Mouse (Mus musculus) liver, adult 2 months (tissue): ENCODE measurements around the gene Nop10.

Experiments
- CTCF ChIP-seq: fragments of 200-500 bp; IDR thresholded peaks from 2 replicates; pipeline ENCODE4 v1.5.1; 2011; ENCODE audit warnings: low read depth, low read length, control low read depth
- POLR2A ChIP-seq: fragments of 200-500 bp; IDR thresholded peaks from 2 replicates; pipeline ENCODE4 v1.6.1; 2011; ENCODE audit warnings: low read length, control low read depth; ENCODE audit not compliant: insufficient read depth; ENCODE audit errors: extremely low read depth

DNA sequence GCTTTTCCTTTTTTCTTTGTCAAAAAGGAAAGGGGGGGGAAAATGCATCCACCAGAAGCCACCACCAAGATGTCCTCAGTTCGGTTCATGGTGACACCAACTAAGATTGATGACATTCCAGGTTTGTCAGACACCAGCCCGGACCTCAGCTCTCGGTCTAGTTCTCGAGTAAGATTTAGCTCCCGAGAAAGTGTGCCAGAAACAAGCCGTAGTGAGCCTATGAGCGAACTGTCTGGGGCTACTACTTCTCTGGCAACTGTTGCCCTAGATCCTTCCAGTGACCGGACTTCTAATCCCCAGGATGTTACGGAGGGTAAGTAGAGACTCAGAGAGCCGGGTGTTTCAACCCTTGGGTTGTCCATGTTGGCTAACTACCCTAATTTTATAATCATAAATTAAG is 5.1 kb downstream of the Nop10 start:
- TF ChIP-seq CTCF (no peak), POLR2A (no peak)
